Mouse (Mus musculus) urinary bladder, postnatal 14 days (tissue): ENCODE data around the gene P2rx5.
A peak's percentile ranks its signal among the peaks of the same experiment; 100 is the strongest.

Experiments used
- DNase-seq: peaks from one replicate; pipeline ENCODE4 v3.0.0; 2021; ENCODE audit warnings: low spot score

P2rx5 gene

GRCm38 (mm10) chr11:73176186-73176585 lies 16.0 kb downstream of the P2rx5 start:
- no peak for DNase-seq

- peak; percentile 96 for DNase-seq
These were observed 16.6 kb downstream of the P2rx5 start, which contains the start of the genes Emc6 and Tax1bp3 for GRCm38 (mm10) chr11:73176608-73177508. Emc6 (minus strand) TSS chr11:73177037. Tax1bp3 (plus strand) TSS chr11:73177083.

GRCm38 (mm10) chr11:73177509-73177875 lies 17.3 kb downstream of the P2rx5 start:
- peak; percentile 93 for DNase-seq

DNA sequence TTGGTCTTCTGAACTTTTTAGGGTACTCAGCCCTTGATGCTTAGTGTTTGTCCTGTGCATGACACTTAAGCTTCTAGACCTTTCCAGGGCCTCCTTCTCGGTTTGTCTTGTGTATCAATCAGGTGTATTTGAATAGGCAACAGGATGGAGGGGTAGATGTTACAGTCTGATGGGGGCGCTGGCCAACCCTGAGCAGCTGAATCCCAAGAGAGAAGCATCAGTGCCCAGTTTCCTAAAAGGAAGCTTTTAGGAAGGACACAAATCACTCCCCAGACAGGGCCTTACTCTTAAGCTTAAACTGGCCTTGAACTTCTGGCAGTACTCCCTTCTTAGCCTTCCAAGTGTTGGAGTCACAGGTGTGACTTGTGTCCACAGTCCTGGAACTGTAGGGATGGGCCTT lies 17.7 kb downstream of the P2rx5 start:
- no peak for DNase-seq

DNA sequence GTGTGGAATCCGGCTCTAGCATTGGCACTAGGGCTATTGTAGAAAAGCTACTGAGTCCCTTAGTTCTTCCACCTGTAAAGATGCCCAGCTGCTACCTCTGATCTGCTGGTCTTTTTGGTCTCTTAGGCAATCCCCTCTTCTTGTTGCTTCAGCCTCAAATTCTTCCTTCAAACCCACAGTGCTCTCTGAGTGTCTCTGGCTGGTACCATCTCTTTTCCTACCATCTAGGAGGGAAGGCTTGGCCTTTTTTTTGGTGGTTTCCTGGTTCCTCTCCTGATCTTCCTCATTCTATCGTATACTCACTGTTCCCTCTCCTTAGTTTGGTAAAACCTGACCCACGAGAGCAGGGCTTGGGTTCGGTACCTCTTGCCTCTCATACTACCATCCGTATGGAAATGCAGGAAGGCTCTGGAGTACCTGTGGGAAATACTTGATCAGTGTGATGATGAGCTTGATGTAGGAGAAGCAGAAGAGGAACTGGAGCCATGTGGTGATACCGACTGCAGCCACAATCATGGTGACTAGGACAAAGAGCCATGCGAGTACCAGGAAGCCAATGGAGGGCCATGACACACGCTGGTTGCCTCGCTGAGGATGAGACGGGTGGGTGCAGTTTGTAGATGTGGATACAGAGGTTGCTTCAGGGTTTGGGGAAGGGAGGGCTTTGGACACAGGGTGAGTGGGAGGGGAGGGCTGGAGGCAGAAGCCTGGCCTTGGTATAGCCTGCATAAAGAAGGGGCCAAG lies 25.8 kb downstream of the P2rx5 start:
- no peak for DNase-seq

GRCm38 (mm10) chr11:73187231-73187630 lies 27.0 kb downstream of the P2rx5 start:
- DNase-seq, result no peak

GRCm38 (mm10) chr11:73193047-73193446 lies 32.8 kb downstream of the P2rx5 start:
- DNase-seq, result no peak

- no peak for DNase-seq
These were observed 34.2 kb downstream of the P2rx5 start for GRCm38 (mm10) chr11:73194444-73194843.

GRCm38 (mm10) chr11:73198190-73198589 lies 38.0 kb downstream of the P2rx5 start:
- DNase-seq, result no peak

DNA sequence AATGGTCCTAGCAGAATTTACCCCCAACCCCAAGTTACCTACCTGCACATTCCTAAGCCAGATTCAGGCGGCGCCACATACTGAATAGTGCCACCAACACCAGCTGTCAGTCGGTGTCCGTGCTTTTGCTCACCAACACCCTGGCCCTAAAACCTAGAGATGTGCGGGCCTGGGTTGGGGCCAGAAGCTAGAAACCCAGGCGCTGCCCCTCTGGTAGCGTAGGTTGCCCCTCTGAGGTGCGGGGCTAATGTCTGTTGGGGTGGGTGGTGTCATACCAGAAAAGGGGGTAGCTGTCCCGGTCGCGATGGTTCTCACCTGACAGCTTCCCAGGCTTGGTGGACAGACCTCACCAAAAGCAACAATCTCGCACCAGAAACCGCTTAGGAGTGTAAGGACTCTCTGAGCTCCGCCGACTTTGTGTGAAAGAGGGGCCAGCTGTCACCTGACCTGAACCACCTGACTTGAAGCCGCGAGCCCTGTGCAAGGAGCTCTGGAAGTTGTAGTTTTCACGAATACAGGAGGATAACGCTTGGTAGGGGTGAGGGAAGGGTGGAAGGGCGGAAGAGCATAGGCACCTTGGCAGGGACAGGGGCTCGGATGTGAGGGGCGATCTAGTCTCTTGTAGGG lies 38.5 kb downstream of the P2rx5 start, which contains the start of gene Ctns:
Ctns (minus strand) TSS at position 440 of the 627 bp plus-strand sequence.
- DNase-seq, result peak; percentile 83

GRCm38 (mm10) chr11:73199230-73199712 lies 39.0 kb downstream of the P2rx5 start, which contains the start of gene Shpk:
Shpk (plus strand) TSS chr11:73199460.
- peak; percentile 94 for DNase-seq

DNA sequence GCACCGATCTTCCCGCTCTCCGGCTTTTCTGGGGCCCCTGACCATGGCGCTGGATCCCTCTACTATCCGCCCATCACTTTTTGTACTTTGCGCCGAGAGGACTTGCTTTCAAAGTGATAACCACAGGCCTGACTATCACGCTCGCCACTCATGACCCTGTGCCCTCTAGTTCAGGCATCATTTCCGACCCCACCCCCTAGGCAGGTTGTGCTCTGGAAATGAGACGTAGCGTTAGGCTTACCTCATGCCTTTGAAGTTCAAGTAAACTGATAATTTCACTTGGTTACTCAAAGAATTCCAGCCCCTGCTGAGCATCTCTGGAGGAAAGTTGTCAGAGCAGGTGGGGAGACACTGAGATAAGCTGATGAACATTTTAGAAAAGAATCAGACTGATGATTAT lies 39.7 kb downstream of the P2rx5 start:
- DNase-seq, result no peak

GRCm38 (mm10) chr11:73201021-73201420 lies 40.8 kb downstream of the P2rx5 start:
- no peak for DNase-seq

GRCm38 (mm10) chr11:73201597-73201996 lies 41.4 kb downstream of the P2rx5 start:
- no peak for DNase-seq

GRCm38 (mm10) chr11:73203895-73204294 lies 43.7 kb downstream of the P2rx5 start:
- DNase-seq, result no peak

DNA sequence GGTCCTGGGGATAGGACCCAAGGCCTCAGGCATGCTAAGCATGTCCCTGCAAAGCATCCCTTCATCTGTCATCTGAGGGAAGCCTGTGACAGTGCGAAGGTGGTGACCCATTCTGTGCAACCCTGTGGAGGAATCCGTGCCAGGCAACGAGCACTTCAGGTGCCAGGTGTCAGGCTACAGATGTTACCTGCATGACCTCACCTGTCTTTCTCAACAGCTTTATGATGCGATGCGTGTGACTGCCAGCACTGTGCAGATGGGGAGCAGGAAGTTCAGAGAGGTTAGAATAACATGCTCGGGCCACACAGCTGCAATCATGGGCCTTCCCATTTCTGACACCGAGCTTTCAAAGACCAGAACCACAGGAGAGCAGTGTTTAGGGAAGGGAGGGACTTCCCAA lies 45.0 kb downstream of the P2rx5 start:
- DNase-seq, result no peak

GRCm38 (mm10) chr11:73207621-73208020 lies 47.4 kb downstream of the P2rx5 start:
- DNase-seq, result no peak

DNA sequence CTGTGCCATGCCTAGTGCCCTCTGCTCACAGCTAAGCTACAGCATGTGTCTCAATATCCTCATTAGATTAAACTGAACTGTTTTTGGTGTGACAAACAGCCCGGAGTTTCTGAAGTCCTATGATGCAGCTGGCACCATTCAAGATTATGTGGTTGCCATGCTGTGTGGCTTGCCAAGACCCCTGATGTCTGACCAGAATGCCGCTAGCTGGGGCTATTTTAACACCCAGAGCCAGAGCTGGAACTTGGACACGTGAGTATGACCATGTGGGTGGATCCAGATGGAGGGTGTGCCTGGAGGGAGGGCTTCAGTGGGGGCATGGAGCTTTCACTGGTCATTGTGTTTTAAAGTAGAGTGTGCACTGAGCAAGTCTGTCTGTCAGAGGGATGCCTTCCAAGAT lies 53.7 kb downstream of the P2rx5 start:
- no peak for DNase-seq

DNA sequence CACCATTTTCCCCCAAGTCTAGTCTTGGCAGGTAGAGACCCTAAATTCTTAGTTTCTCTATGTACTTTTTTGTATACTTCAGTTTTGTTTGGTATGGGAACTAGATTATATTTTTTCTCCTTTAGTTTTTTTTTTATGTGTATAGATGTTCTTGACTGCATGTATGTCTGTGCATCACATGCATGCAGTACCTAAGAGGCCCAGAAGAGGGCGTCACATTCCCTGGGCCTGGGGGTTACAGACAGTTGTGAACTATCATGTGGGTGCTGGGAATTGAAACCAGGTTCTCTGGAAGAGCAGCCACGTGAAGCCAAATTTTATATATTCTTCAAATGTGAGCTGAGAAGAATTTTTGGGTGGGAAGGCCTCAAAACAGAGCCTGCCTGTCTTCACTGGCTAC lies 59.5 kb downstream of the P2rx5 start:
- DNase-seq, result no peak

DNA sequence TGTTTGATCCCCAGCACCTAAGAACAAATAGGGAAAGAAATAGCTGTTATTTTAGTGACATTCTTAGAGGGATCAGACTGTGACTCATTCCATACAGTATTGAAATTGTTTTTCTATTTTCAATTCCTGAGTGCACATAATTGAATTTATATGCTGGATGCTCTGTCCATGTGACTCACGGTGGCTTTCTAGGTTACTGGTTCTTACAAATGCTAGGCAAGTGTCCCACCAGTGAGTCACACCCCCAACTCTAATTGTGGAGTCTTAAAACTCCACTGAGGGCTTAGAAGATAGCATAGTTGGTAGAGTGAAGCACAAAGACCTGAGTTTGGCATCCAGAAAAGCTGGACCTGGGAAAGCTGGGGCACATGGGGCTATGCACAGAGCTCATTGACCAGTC lies 60.4 kb downstream of the P2rx5 start:
- no peak for DNase-seq
